Mouse (Mus musculus) thymus, postnatal 14 days (tissue): ENCODE measurements around the gene Tcerg1l.

ENCODE experiments used
- DNase-seq: peaks from one replicate; pipeline ENCODE4 v3.0.0; 2021

Tcerg1l gene

DNA sequence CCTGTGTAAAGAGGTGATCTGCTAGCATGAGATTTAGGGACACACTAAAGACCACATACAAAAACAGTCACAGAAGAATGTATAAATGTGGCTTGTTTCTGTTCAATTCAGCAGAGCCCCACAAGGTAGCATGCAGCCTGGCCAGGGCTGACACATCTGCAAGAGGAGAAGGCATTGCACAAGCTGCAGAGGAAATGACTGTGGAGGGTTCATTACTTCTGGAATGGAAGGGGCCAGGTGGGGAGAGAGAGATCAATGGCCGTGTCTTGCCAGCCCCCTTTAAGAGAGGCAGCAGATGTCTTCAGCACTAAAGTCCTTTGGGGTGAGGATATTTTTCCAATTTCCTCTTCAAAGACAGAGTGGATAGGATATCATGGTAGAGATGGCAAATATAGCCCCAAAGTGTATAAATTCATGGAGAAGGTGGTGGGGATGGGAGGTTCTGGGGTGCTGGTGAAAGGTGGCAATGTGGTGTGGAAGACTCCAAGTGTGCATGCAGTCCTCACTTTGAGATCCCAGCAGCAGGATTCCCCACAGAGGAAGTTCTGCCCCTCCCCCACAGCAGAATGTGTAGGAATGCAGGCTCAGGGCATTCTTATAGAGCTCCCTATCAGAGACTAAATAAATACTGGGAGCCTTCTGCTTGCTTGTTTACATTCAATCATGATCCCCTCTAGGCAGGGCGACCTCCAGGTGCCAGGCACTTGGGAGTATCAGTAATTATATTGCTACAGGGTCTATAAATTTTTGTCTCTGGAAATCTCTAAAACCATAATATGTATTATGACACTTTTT, 40.7 kb downstream of the Tcerg1l start:
- no peak for DNase-seq

DNA sequence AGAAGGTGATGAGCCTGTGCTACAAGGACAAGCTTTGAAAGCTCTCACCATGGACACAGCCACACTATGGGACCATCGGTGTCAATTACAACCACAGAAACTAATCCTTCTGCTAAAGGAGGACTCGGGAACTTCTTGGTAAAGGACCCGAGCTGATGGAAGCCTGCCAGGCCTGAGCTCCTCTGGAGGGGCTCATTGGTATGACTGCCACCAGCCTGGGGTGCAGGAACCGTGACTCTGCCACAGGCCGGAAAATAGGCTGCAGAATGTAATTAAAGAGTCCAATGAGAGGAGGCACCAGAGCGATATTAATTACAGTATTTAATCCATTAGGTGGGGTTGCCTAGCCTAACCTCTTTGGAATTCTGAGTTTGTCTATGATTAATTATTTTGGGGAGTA, 52.1 kb downstream of the Tcerg1l start:
- DNase-seq = no peak

DNA sequence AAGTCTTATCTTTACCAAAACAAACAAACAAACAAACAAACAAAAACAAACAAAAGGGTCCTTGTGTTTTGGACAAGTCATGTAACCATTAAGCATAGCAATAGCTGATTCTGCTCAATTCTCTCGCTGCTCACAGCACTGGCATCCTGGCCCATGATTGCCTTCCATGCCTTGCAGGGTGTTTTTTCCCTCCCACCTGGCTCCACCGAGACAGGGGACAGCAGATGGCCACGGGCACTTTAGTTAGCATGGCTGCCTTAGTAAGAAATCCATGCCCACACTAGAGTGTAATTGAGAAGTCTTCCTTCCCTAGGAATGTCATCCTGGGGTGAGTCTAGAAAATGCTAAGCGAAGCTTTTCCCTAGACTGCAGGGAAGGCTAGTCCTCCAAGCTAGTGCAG, 59.1 kb downstream of the Tcerg1l start:
- DNase-seq = no peak

DNA sequence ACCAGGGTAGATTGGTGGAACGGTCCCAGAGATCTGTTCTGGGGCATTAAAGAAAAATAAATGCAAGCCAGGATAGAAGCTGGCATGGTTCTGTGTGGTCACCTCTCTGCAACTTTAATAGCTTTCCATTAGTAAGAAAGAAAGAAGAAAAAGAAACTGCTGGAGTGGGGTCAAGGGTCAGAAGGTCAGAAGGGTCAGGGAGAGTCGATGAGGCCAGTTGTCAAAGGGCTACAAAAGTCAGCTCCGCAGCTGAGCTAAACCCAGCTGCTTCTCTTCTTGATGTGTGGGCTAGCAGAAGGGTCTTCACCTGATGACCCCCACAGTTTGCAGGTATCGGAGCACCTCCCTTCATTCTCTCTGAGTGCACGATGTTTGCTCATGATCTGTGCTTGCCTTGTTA, 59.6 kb downstream of the Tcerg1l start:
- no peak for DNase-seq

GRCm38 (mm10) chr7:138332504-138333168, 64.9 kb downstream of the Tcerg1l start:
- DNase-seq = no peak

GRCm38 (mm10) chr7:138331266-138331665, 66.3 kb downstream of the Tcerg1l start:
- DNase-seq = no peak

DNA sequence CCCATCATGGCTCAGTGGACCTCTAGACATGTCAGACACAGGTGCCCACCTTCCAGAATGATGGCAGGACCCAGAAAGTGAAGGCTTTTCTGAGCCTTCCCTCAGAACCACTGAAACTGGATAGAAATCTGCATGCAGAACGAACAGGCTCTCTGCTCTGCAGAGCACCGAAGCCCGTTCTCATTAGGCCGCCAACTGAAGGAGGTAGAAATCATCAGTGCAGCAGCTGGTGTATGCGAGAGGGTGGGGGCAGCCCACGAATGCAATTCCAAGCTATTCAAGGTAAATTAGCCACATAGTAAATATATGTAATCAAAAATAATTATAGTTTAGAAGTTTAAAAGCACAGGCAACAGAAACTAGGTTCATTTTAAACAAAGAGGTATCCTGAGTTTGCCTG, 68.9 kb downstream of the Tcerg1l start:
- DNase-seq = no peak

DNA sequence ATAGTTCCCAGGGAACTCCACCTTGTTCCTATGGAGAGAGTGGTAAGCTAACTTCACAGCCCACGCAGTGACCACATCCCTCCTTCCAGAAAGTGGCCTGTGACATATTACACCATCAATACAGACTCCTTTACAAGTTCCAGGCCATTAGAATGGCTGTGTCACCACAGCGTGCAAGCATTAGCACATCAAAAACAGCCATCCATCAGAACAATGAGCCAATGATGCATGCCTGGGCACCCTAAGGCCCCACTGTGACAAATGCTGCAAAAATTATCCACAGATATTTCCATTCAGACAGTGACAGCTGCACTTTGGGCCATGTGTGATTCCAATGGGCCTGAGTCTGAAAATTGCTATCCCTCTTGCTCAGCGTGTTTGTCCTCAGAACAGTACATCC, 70.8 kb downstream of the Tcerg1l start:
- DNase-seq = no peak

DNA sequence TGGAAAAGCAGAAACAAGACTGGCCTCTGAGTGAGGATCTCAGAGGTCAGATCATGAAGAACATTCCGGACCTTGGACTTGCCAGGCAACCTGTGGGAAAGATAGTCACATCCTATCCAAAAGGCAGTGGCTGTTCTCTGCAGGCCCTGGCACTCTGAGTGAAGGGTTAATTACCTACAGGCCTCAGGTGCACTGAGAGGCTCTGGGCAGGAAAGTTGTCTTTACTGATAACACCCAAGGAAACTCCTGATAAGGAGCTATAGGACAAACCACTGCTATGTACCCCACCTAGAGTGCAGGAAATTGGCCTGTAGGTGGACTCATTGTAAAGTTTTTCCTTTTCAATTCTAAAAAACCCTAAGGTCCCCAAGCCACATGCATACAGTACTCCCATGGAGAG, 83.8 kb downstream of the Tcerg1l start:
- no peak for DNase-seq

- no peak for DNase-seq
Measured at GRCm38 (mm10) chr7:138306126-138306525, 91.4 kb downstream of the Tcerg1l start.

DNA sequence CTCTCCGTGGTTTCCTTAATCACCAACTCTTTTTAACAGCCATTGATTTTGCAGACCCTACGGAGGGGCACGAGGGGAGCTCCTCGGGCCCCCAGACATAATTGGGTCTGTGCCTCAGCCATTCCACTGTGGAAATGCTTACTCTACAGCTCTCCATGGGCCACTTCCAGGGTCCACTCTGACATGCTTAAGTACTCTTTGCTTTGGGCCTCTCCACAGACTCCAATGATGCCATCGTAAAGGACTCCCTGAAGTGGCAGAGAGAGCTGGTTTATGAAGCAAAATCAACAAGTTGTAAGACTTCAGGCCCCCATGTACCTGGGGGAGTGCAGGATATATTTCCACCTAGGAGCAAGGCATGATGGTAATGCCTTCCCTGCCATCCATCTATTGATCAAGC, 112.7 kb downstream of the Tcerg1l start:
- DNase-seq = no peak

DNA sequence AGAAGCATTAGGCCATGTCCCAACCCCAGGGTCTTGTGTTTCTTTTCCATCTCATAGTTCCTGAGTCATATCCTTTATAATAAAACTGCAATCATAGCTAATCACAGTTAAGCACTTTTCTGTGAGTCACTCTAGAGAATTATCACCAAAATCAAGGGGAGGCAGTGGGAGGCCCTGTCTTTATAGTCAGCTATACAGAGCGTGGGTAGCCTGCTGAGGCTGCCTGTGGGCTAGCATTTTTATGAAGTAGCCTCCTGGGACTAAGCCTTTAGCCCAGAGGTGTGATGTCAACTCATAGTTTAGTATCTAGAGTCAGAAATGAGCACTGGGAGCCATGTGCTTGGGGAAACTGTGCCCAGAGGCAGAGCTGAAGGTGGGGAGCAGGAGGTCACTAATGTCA, 122.3 kb downstream of the Tcerg1l start:
- no peak for DNase-seq

- DNase-seq = no peak
Measured at GRCm38 (mm10) chr7:138271328-138271727, 126.2 kb downstream of the Tcerg1l start.

- DNase-seq = no peak
Measured at GRCm38 (mm10) chr7:138269386-138269785, 128.1 kb downstream of the Tcerg1l start.

DNA sequence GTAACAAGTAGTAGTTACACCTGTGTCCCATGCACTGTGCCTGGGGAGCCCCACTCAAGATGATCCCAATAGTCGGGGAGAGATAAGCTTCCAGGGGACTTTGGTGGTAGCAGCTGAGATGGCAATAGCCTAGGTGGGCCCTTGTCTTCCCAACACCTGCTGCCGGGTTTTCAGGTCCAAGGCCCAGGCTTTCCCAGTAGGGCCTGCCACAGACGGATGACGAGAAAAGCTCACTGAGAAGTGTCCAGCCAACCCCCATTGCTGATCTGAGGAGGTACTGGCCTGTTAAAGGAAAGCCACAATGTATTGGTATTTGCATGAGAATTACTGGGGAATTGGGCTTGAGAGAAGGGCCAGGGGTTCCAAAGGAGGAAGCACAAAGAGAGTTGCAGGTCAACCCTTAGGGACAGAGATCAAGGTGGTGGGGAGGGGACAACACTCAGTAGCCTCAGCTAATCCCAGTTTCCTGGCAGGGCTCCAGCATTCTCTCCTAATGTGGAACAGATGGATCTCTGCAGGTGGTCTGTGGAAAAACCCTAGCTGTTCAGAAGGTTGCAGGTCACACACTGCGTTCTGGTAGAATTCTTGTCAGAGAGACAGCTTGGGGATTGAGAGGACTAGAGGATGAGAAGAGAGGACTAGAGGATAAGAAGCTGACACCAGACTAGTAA, 129.4 kb downstream of the Tcerg1l start:
- no peak for DNase-seq

- no peak for DNase-seq
Measured at GRCm38 (mm10) chr7:138248612-138249011, 148.9 kb downstream of the Tcerg1l start.

- no peak for DNase-seq
Measured at GRCm38 (mm10) chr7:138248176-138248575, 149.4 kb downstream of the Tcerg1l start.

- no peak for DNase-seq
Measured at GRCm38 (mm10) chr7:138246684-138247083, 150.8 kb downstream of the Tcerg1l start.

GRCm38 (mm10) chr7:138242229-138242628, 155.3 kb downstream of the Tcerg1l start:
- DNase-seq = no peak

DNA sequence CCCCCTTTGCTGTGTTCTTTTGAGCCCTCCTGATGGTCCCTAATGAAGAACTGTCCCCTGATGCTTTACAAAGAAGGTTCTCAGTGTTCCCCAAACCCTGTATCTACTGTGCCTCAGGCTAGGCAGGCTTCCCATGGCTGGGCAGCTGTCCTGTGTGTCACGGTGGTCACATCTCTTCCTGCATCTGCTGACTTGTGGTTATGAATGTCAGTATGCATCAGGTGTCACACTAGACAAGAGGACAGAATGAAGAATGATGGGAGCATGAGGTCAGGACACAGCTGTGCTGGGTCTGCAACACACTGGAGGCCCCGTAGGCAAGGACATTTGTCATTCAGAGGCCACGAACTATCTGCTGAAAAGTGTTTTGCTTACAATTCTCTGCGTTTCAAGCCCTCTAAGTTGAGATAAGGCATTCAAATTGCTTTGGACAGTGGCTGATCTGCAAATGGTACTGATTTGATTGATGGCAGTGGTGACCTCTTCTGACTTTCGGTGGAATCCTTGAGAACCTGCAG, 159.8 kb downstream of the Tcerg1l start:
- DNase-seq = no peak

DNA sequence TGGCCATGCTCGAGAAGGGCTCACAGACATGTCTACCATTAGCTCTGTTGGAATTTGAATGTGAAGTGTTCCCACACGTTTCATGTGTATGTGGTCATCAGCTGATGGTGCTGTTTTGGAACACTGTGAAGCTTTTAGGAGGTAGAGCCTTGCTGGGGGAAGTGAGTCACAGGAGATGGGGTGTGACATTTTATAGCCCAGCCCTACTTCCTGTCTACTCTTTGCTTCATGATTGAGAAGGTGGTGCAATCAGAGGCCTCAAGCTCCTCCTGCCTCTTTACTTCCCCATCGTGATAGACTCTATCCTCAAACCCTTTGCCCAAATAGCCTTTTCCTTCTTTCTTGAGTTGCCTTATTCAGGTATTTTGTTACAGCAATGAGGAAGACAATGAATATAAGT, 173.3 kb downstream of the Tcerg1l start:
- no peak for DNase-seq

- DNase-seq = no peak
Measured at GRCm38 (mm10) chr7:138222951-138223350, 174.6 kb downstream of the Tcerg1l start.

- DNase-seq = no peak
Measured at GRCm38 (mm10) chr7:138217556-138218098, 179.9 kb downstream of the Tcerg1l start.
